17 mouse cellular contexts compared by ENCODE assay signal in the genomic region with DNA sequence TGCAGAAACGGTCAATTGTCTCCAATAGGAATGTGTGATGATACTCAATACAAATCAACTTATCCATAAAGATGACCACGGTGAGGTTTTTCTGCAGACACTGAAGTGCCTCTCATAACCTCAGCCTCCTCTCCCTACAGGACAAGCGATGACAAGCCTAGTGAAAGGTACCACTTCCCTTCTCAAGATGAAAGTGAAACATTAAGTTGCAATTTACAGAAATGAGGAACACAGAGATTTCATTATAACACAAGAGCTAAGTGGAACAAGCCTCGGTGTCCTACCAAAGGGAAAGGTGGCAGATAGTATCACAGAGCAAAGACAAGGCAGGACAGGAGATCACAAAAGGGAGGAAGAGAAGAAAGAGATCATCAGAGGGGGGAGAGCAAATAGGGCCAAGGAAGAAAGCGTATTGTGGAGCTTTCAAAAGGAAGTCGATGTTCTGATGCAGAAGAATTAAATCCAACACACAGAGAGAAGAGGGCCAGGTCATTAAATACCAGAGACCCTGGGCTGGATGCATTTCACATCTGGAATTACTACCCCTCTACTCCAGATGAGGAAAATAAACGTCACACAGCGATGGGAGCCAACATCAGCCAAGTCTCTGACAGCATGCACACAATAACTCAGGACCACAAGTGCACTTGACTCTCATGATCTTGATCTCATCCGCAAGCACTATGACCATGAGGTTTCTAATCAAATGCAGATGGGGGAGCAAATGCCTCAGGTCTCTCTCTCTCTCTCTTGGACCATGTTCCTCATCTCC.
A peak's percentile ranks its signal among the peaks of the same experiment; 100 is the strongest.
DNase-seq lines count a peak whose midpoint lies in the region; ATAC-seq and TF ChIP-seq lines count a peak whose summit lies in the region.
"Had no signal": no experiment of that assay in that cellular context is flagged by ENCODE, and none has a peak within 500 bp of the region (broad histone marks: within the 10 kb centered on the region; RNA-seq: fewer than 3 reads in every experiment).

No protein-coding gene starts in this region.

- no peaks in the 10 kb centered on the region for H3K9me3 ChIP-seq in hindbrain, postnatal 0 days (ENCODE audit: low read length)
- H3K9me3 ChIP-seq: hindbrain, embryonic 12.5 days; intestine, embryonic 15.5 days; liver, embryonic 12.5 days; lung, embryonic 15.5 days; neural tube, embryonic 13.5 days had no signal

- no peaks in the 10 kb centered on the region for H3K36me3 ChIP-seq in heart, adult 2 months (ENCODE audit: control insufficient read depth, insufficient read depth, low read length)
- no peaks in the 10 kb centered on the region for H3K36me3 ChIP-seq in hindbrain, postnatal 0 days (ENCODE audit: insufficient read depth, low read length)
- H3K36me3 ChIP-seq: hindbrain, embryonic 12.5 days; intestine, embryonic 15.5 days; liver, embryonic 12.5 days; lung, embryonic 15.5 days; neural tube, embryonic 13.5 days had no signal

- TF ChIP-seq EP300 in heart, adult 2 months (IDR thresholded peaks at IDR 0.05; ENCODE audit: insufficient read depth, low read depth, low read length) = no peak

- no peaks in the 10 kb centered on the region for H3K4me1 ChIP-seq in heart, adult 2 months (ENCODE audit: control insufficient read depth, insufficient read depth, low read length)
- H3K4me1 ChIP-seq in hindbrain, postnatal 0 days (ENCODE audit: insufficient read depth, low read length) = no peaks in the 10 kb centered on the region
- H3K4me1 ChIP-seq: hindbrain, embryonic 12.5 days; intestine, embryonic 15.5 days; liver, embryonic 12.5 days; lung, embryonic 15.5 days; neural tube, embryonic 13.5 days had no signal

- H3K9ac ChIP-seq in heart, adult 2 months (ENCODE audit: low read depth, low read length) = no peak overlapping the region
- H3K9ac ChIP-seq in hindbrain, postnatal 0 days (replicated peaks; ENCODE audit: low read length) = no peak overlapping the region
- H3K9ac ChIP-seq: hindbrain, embryonic 12.5 days; intestine, embryonic 15.5 days; liver, embryonic 12.5 days; lung, embryonic 15.5 days; neural tube, embryonic 13.5 days had no signal

- H3K27me3 ChIP-seq in heart, adult 2 months (ENCODE audit: control insufficient read depth, insufficient read depth, low read length) = no peaks in the 10 kb centered on the region
- H3K27me3 ChIP-seq in hindbrain, postnatal 0 days (ENCODE audit: insufficient read depth, low read length) = no peaks in the 10 kb centered on the region
- H3K27me3 ChIP-seq: hindbrain, embryonic 12.5 days; intestine, embryonic 15.5 days; liver, embryonic 12.5 days; lung, embryonic 15.5 days; neural tube, embryonic 13.5 days had no signal

- H3K27ac ChIP-seq in heart, adult 2 months = peak overlapping the region; percentile 20; the same call in 1 of the 2 replicates
- no peak overlapping the region for H3K27ac ChIP-seq in hindbrain, postnatal 0 days
- H3K27ac ChIP-seq: hindbrain, embryonic 12.5 days; intestine, embryonic 15.5 days; liver, embryonic 12.5 days; lung, embryonic 15.5 days; neural tube, embryonic 13.5 days had no signal

- TF ChIP-seq POLR2A in heart, adult 2 months (IDR thresholded peaks at IDR 0.05; ENCODE audit: insufficient read depth, low read depth, low read length) = no peak

- H3K4me3 ChIP-seq in heart, adult 2 months = no peak overlapping the region
- no peak overlapping the region for H3K4me3 ChIP-seq in hindbrain, postnatal 0 days (ENCODE audit: low read length)
- H3K4me3 ChIP-seq: hindbrain, embryonic 12.5 days; intestine, embryonic 15.5 days; liver, embryonic 12.5 days; lung, embryonic 15.5 days; neural tube, embryonic 13.5 days had no signal

- DNase-seq in heart, adult 2 months = no peak
- DNase-seq in heart, adult 18-20 months = no peak
- peak; percentile 21 to 29 for DNase-seq in B cell, adult 2 months
- DNase-seq in hindbrain, postnatal 0 days (ENCODE audit: low spot score) = no peak
- DNase-seq in retina, embryonic 14.5 days (ENCODE audit: low spot score) = no peak
- DNase-seq in thymus, adult 18-20 months = no peak
- DNase-seq: cerebellum, postnatal 14 days; gastrocnemius, postnatal 25 days; right cerebral cortex, postnatal 25 days; thymus, postnatal 4 days had no signal

- no peak for TF ChIP-seq CTCF in heart, adult 2 months (IDR thresholded peaks at IDR 0.05)
- TF ChIP-seq CTCF in hindbrain, postnatal 0 days (IDR thresholded peaks at IDR 0.05; ENCODE audit: low read depth) = no peak

- peak; percentile 66 to 89 for ATAC-seq in hematopoietic stem cell, adult 5-6 weeks (replicated peaks in 1 of 2; ENCODE audit: insufficient read depth in 1 of 2, low FRiP score in 2 of 2, low TSS enrichment in 1 of 2, low read depth in 1 of 2, poor library complexity in 2 of 2, severe bottlenecking in 2 of 2)
- peak; percentile 94 for ATAC-seq in monocyte, adult 5-6 weeks (replicated peaks; ENCODE audit: insufficient number of reproducible peaks, low FRiP score, low TSS enrichment, poor library complexity, severe bottlenecking)
- no peak for ATAC-seq in hindbrain, postnatal 0 days
- ATAC-seq: intestine, embryonic 15.5 days; liver, embryonic 12.5 days had no signal

- H3K4me2 ChIP-seq in hindbrain, postnatal 0 days (ENCODE audit: low read depth, low read length) = no peak overlapping the region
- H3K4me2 ChIP-seq: hindbrain, embryonic 12.5 days; intestine, embryonic 15.5 days; liver, embryonic 12.5 days; lung, embryonic 15.5 days; neural tube, embryonic 13.5 days had no signal

- H3K79me2 ChIP-seq in heart, adult 2 months (replicated peaks; ENCODE audit: control insufficient read depth, insufficient read depth, low read length) = no peaks in the 10 kb centered on the region

- 58% methylated on average over 9 of the region's 9 CpGs for WGBS in heart, adult 2 months
- 84% methylated on average over 9 of the region's 9 CpGs for WGBS in hindbrain, postnatal 0 days

- intact Hi-C loops in heart, adult 2 months (cut with DNase I) = no loop called here

Comparison
In these comparisons a context has a peak if more than half of its experiments do, and no peak if none do; other contexts are left out.
1. DNase-seq: peak in B cell, adult 2 months (2 of 2); none in heart, adult 2 months (0 of 2), heart, adult 18-20 months (0 of 2), hindbrain, postnatal 0 days (single experiment), retina, embryonic 14.5 days (single experiment) and thymus, adult 18-20 months (0 of 2).